Mouse (Mus musculus): ENCODE measurements around the gene Frmd5. TPM values are rescaled to one million over a fixed set of nuclear protein-coding genes. Genes with fewer than 3 reads are reported as not detected.

Frmd5 gene
- polyA plus RNA-seq, 1 experiment, result 1.5 TPM

- no peaks in the 10 kb centered on the region for H3K4me1 ChIP-seq (ENCODE audit: control insufficient read depth, insufficient read depth, insufficient read length)
- no peak overlapping the region for H3K4me3 ChIP-seq (ENCODE audit: extremely low read depth, insufficient read depth, insufficient read length)
- DNase-seq (ENCODE audit: low read depth in 1 of 2, low spot score in 2 of 2), result no peak
- TF ChIP-seq POLR2A (IDR thresholded peaks at IDR 0.05; ENCODE audit: low read depth, low read length), result no peak
- no peak for TF ChIP-seq CTCF (IDR thresholded peaks at IDR 0.05; ENCODE audit: extremely low read depth, insufficient read depth, insufficient read length, insufficient replicate concordance)
- H3K27ac ChIP-seq (ENCODE audit: insufficient read depth, low read length), result no peak overlapping the region
- no peaks in the 10 kb centered on the region for H3K27me3 ChIP-seq (ENCODE audit: control insufficient read depth, insufficient read depth, low read length)
- no peaks in the 10 kb centered on the region for H3K36me3 ChIP-seq (ENCODE audit: control insufficient read depth, insufficient read depth, low read length)
- WGBS, result 90% methylated on average over 4 of the region's 4 CpGs
Observed at GRCm38 (mm10) chr2:121724866-121725265, 82.0 kb downstream of the Frmd5 start.

GRCm38 (mm10) chr2:121723796-121724195 lies 83.1 kb downstream of the Frmd5 start:
- DNase-seq (ENCODE audit: low read depth in 1 of 2, low spot score in 2 of 2), result no peak
- 86% methylated on average over 8 of the region's 8 CpGs for WGBS
- H3K4me3 ChIP-seq (ENCODE audit: extremely low read depth, insufficient read depth, insufficient read length), result no peak overlapping the region
- no peaks in the 10 kb centered on the region for H3K4me1 ChIP-seq (ENCODE audit: control insufficient read depth, insufficient read depth, insufficient read length)
- H3K36me3 ChIP-seq (ENCODE audit: control insufficient read depth, insufficient read depth, low read length), result no peaks in the 10 kb centered on the region
- no peak overlapping the region for H3K27ac ChIP-seq (ENCODE audit: insufficient read depth, low read length)
- no peaks in the 10 kb centered on the region for H3K27me3 ChIP-seq (ENCODE audit: control insufficient read depth, insufficient read depth, low read length)
- no peak for TF ChIP-seq POLR2A (IDR thresholded peaks at IDR 0.05; ENCODE audit: low read depth, low read length)
- no peak for TF ChIP-seq CTCF (IDR thresholded peaks at IDR 0.05; ENCODE audit: extremely low read depth, insufficient read depth, insufficient read length, insufficient replicate concordance)

DNA sequence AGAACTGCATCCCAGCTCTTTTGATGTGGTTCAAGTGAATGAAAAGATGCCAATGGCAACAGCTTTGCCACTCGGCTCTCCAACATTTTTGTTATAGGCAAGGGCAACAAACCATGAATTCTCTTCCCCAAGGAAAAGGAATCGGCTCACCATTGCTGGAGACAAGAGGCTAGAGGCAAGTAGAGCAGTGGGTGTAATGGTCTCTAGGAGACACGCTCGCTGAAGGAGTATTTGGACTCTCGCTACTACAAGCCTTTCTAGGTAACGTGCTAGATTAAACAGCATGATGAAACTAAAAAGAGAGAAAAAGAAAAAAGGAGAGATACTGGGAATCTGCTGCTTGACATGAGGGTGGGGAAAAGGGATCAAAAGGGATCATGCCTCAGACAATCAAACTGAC lies 87.9 kb downstream of the Frmd5 start:
- TF ChIP-seq POLR2A (IDR thresholded peaks at IDR 0.05; ENCODE audit: low read depth, low read length) (no peak), CTCF (IDR thresholded peaks at IDR 0.05; ENCODE audit: extremely low read depth, insufficient read depth, insufficient read length, insufficient replicate concordance) (no peak)
- Histone ChIP-seq H3K27ac (ENCODE audit: insufficient read depth, low read length) (no peak overlapping the region), H3K36me3 (ENCODE audit: control insufficient read depth, insufficient read depth, low read length) (no peaks in the 10 kb centered on the region), H3K4me3 (ENCODE audit: extremely low read depth, insufficient read depth, insufficient read length) (no peak overlapping the region), H3K27me3 (ENCODE audit: control insufficient read depth, insufficient read depth, low read length) (no peaks in the 10 kb centered on the region), H3K4me1 (ENCODE audit: control insufficient read depth, insufficient read depth, insufficient read length) (no peaks in the 10 kb centered on the region)
- no peak for DNase-seq (ENCODE audit: low read depth in 1 of 2, low spot score in 2 of 2)
- WGBS, result 93% methylated on average over 6 of the region's 6 CpGs

DNA sequence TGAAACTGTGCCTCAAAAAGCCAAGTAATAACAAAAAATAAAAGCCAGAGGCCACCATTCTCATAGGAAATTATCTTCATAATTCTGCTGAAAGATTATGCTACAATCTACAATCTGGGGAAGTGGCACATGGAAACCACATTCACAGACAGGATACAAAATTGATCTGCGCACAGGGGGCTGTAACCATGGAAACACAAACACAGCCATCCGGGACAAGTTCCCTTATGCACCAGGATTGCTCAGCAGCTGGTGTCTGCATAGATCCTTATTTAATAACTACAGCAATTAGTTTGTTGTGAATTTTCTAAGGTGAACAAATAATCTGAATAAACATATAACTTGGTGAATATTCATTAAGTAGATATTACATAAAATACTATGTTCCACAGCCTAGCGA lies 89.8 kb downstream of the Frmd5 start:
- TF ChIP-seq CTCF (IDR thresholded peaks at IDR 0.05; ENCODE audit: extremely low read depth, insufficient read depth, insufficient read length, insufficient replicate concordance) (no peak), POLR2A (IDR thresholded peaks at IDR 0.05; ENCODE audit: low read depth, low read length) (no peak)
- H3K27me3 ChIP-seq (ENCODE audit: control insufficient read depth, insufficient read depth, low read length), result no peaks in the 10 kb centered on the region
- H3K4me1 ChIP-seq (ENCODE audit: control insufficient read depth, insufficient read depth, insufficient read length), result no peaks in the 10 kb centered on the region
- H3K27ac ChIP-seq (ENCODE audit: insufficient read depth, low read length), result no peak overlapping the region
- H3K4me3 ChIP-seq (ENCODE audit: extremely low read depth, insufficient read depth, insufficient read length), result no peak overlapping the region
- H3K36me3 ChIP-seq (ENCODE audit: control insufficient read depth, insufficient read depth, low read length), result no peaks in the 10 kb centered on the region
- DNase-seq (ENCODE audit: low read depth in 1 of 2, low spot score in 2 of 2), result no peak
- 29% methylated on average over 3 of the region's 3 CpGs for WGBS

DNA sequence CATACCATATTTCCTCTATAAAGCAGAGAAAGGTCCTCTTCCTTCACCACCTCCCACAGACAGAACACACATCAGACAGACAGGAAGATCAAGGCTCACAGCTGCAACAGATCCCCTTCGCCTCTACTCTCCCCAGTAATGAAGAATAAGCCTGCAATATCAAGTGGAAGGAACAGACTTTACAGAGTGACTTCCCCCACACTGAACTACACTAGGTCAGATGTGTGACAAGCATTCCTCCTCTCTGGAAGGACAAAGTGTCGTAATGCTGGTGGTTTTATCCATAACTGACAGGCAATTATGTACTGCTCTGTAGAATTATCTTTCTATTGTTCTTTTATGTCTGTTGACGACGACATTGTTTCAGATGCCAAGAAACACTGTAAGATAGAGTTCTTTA lies 93.3 kb downstream of the Frmd5 start:
- no peaks in the 10 kb centered on the region for H3K36me3 ChIP-seq (ENCODE audit: control insufficient read depth, insufficient read depth, low read length)
- no peak overlapping the region for H3K27ac ChIP-seq (ENCODE audit: insufficient read depth, low read length)
- no peak for TF ChIP-seq CTCF (IDR thresholded peaks at IDR 0.05; ENCODE audit: extremely low read depth, insufficient read depth, insufficient read length, insufficient replicate concordance)
- TF ChIP-seq POLR2A (IDR thresholded peaks at IDR 0.05; ENCODE audit: low read depth, low read length), result no peak
- WGBS, result 78% methylated on average over 4 of the region's 4 CpGs
- no peaks in the 10 kb centered on the region for H3K4me1 ChIP-seq (ENCODE audit: control insufficient read depth, insufficient read depth, insufficient read length)
- H3K4me3 ChIP-seq (ENCODE audit: extremely low read depth, insufficient read depth, insufficient read length), result no peak overlapping the region
- no peak for DNase-seq (ENCODE audit: low read depth in 1 of 2, low spot score in 2 of 2)
- no peaks in the 10 kb centered on the region for H3K27me3 ChIP-seq (ENCODE audit: control insufficient read depth, insufficient read depth, low read length)

- no peaks in the 10 kb centered on the region for H3K27me3 ChIP-seq (ENCODE audit: control insufficient read depth, insufficient read depth, low read length)
- no peak for DNase-seq (ENCODE audit: low read depth in 1 of 2, low spot score in 2 of 2)
- 46% methylated on average over 9 of the region's 9 CpGs for WGBS
- TF ChIP-seq POLR2A (IDR thresholded peaks at IDR 0.05; ENCODE audit: low read depth, low read length) (no peak), CTCF (IDR thresholded peaks at IDR 0.05; ENCODE audit: extremely low read depth, insufficient read depth, insufficient read length, insufficient replicate concordance) (no peak)
- no peaks in the 10 kb centered on the region for H3K4me1 ChIP-seq (ENCODE audit: control insufficient read depth, insufficient read depth, insufficient read length)
- H3K27ac ChIP-seq (ENCODE audit: insufficient read depth, low read length), result no peak overlapping the region
- no peaks in the 10 kb centered on the region for H3K36me3 ChIP-seq (ENCODE audit: control insufficient read depth, insufficient read depth, low read length)
- no peak overlapping the region for H3K4me3 ChIP-seq (ENCODE audit: extremely low read depth, insufficient read depth, insufficient read length)
Observed at GRCm38 (mm10) chr2:121711748-121712384, 95.0 kb downstream of the Frmd5 start.

DNA sequence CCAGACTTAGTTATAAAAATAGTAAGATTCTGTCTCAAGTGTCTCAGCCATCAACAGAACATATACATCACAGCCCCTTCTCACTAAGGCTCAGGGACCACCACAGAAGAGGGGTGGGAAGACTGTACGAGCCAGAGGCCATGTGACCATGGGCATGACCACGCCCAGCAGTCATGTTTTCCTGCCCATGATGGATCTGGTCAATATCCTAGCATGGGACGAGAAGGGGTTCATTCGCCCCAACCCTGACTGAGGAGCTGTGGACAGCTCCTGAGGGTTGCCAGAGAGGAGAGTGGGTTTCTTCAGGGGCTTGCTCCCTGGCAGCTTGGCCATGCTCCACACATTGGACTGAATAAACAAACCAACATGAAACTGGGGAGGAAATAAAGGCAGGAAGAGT lies 97.8 kb downstream of the Frmd5 start:
- H3K36me3 ChIP-seq (ENCODE audit: control insufficient read depth, insufficient read depth, low read length), result no peaks in the 10 kb centered on the region
- H3K4me3 ChIP-seq (ENCODE audit: extremely low read depth, insufficient read depth, insufficient read length), result no peak overlapping the region
- DNase-seq (ENCODE audit: low read depth in 1 of 2, low spot score in 2 of 2), result no peak
- no peaks in the 10 kb centered on the region for H3K27me3 ChIP-seq (ENCODE audit: control insufficient read depth, insufficient read depth, low read length)
- TF ChIP-seq POLR2A (IDR thresholded peaks at IDR 0.05; ENCODE audit: low read depth, low read length) (no peak), CTCF (IDR thresholded peaks at IDR 0.05; ENCODE audit: extremely low read depth, insufficient read depth, insufficient read length, insufficient replicate concordance) (no peak)
- H3K4me1 ChIP-seq (ENCODE audit: control insufficient read depth, insufficient read depth, insufficient read length), result no peaks in the 10 kb centered on the region
- WGBS, result 83% methylated on average over 4 of the region's 4 CpGs
- no peak overlapping the region for H3K27ac ChIP-seq (ENCODE audit: insufficient read depth, low read length)

All from spleen, adult 2 months (tissue).